Mouse (Mus musculus) C2C12 (cell line): ENCODE measurements around the gene Tmc5.

Experiments used
- CTCF ChIP-seq: IDR thresholded peaks from one replicate; pipeline ENCODE4 v1.5.1; 2011; ENCODE audit not compliant: control insufficient read depth, insufficient read depth, insufficient read length
- MAX ChIP-seq: IDR thresholded peaks from one replicate; pipeline ENCODE4 v1.6.1; 2011; ENCODE audit warnings: mild to moderate bottlenecking, control low read depth
- MYOD1 ChIP-seq: IDR thresholded peaks from one replicate; pipeline ENCODE4 v1.6.1; 2011; ENCODE audit warnings: low read depth; ENCODE audit not compliant: control insufficient read depth, insufficient read length
- MYOG ChIP-seq: IDR thresholded peaks from one replicate; pipeline ENCODE4 v1.6.1; 2011; ENCODE audit not compliant: control insufficient read depth, insufficient read length; ENCODE audit errors: extremely low read depth
- USF1 ChIP-seq: IDR thresholded peaks from one replicate; pipeline ENCODE4 v1.6.1; 2011; ENCODE audit warnings: low read depth, mild to moderate bottlenecking, control low read depth, moderate library complexity

DNA sequence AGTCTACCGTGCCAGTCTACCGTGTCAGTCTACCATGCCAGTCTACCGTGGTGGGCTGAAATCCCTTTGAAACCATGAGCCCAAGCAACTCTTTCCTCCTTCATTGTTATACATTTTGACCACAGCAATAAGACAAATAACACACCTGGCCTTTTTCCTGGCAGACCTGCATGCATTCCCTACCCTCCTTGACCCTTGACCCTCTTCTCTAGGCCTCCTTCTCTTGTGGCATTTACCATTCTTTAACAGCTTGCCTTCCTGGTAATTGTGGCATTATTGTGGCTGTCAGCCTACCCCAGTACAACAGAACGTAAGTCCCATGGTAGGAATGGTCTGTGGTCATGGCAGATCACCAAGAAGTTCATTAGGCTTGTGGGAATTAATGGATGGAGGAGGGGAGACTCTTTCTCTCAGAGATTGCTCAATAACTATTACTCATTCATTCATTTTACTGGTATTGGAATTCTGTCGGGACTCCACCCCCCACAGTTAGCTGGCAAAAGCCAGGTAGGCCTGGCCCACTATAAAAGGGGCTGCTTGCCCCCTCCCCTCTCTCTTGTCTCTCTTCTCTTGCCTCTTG lies 6.3 kb upstream of the Tmc5 start:
- TF ChIP-seq CTCF: no peak
- no peak for TF ChIP-seq MYOD1
- no peak for TF ChIP-seq USF1
- no peak for TF ChIP-seq MYOG
- no peak for TF ChIP-seq MAX
